Mouse (Mus musculus) midbrain, embryonic 16.5 days (tissue): Measurements from ENCODE around the gene Slc16a10. TPM values are rescaled to one million over a fixed set of nuclear protein-coding genes. Genes with fewer than 3 reads are reported as not detected.

Source experiments
- ATAC-seq: fragments of 200-750 bp; cut with Nextera tagmentation; 2 replicates; pipeline ENCODE4 v1.8.0; 2017; ENCODE audit warnings: moderate TSS enrichment
- H3K27ac ChIP-seq: fragments of 300-500 bp; sonication (generic); 2 replicates; pipeline ENCODE4 v1.5.1; 2014; ENCODE audit warnings: mild to moderate bottlenecking, low read length, mixed read lengths
- H3K27me3 ChIP-seq: fragments of 300-500 bp; sonication (generic); 2 replicates; pipeline ENCODE4 v1.6.1; 2014; ENCODE audit warnings: low read depth, low read length, mixed read lengths; ENCODE audit not compliant: control insufficient read depth, insufficient read depth
- H3K36me3 ChIP-seq: fragments of 300-500 bp; sonication (generic); 2 replicates; pipeline ENCODE4 v1.6.1; 2014; ENCODE audit warnings: mild to moderate bottlenecking, low read length, moderate library complexity, mixed read lengths; ENCODE audit not compliant: control insufficient read depth, insufficient read depth
- H3K4me1 ChIP-seq: fragments of 300-500 bp; sonication (generic); 2 replicates; pipeline ENCODE4 v1.6.1; 2014; ENCODE audit warnings: mild to moderate bottlenecking, low read length, mixed read lengths; ENCODE audit not compliant: control insufficient read depth, insufficient read depth
- H3K4me2 ChIP-seq: fragments of 300-500 bp; sonication (generic); 2 replicates; pipeline ENCODE4 v1.6.1; 2014; ENCODE audit warnings: mild to moderate bottlenecking, low read length, mixed read lengths
- H3K4me3 ChIP-seq: fragments of 300-500 bp; sonication (generic); 2 replicates; pipeline ENCODE4 v1.5.1; 2014; ENCODE audit warnings: low read depth, mild to moderate bottlenecking, low read length, moderate library complexity, mixed read lengths
- H3K9ac ChIP-seq: fragments of 300-500 bp; sonication (generic); 2 replicates; pipeline ENCODE4 v1.6.1; 2014; ENCODE audit warnings: low read depth, low read length, mixed read lengths
- H3K9me3 ChIP-seq: fragments of 300-500 bp; sonication (generic); replicated peaks from 2 replicates; pipeline ENCODE4 v1.6.1; 2014; ENCODE audit warnings: mild to moderate bottlenecking, low read length, mixed read lengths; ENCODE audit not compliant: control insufficient read depth, poor library complexity, severe bottlenecking
- WGBS: fragments of 180-500 bp; shearing (Covaris S2); extraction: QIAGEN DNeasy Blood & Tissue Kit; methylation state at CpG from one replicate; pipeline ENCODE4 v1.1.7; 2014; 5-methylcytosine and 5-hydroxymethylcytosine counted together
- polyA plus RNA-seq: library from polyadenylated mRNA; unstranded; fragments of >200 nt; fragmentation: Nextera tagmentation; extraction: Ambion mirVana; gene quantifications from 2 replicates; pipeline ENCODE4 v1.2.1, GENCODE M21; 2015

Gene Slc16a10
- 1.9 and 4.1 TPM in 2 replicates for polyA plus RNA-seq

DNA sequence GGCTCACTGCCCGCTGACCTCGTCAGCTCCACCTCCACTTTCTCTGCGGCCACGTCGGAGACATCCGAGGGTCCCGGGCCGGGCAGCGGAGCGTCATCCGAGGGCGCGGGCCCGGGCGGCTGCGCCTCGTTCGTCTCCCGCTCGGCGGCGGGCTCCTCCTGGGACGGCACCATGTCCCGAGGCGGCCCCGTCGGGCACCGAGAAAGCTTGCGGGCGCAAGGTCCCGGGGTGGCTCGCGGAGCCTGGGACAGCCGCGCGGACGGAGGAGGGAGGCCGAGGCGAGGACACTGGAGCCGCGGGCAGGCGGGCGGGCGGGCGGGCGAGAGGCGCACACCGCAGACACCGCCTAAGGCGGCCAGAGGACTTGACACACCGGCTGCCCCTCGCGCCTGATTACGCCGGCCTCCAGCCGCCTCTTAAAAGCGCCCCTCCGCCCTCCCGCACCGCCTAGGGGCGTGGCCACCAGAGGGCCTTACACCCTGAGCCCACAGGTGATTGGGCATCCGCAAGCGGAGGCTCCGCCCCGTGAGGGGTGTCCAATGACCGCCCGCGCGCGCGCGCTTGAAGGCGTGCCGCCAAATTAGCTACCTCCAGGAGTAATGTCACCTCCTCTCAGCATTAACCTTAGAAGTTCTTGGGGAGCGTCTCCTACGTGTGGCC lies at the start of gene Slc16a10:
Gene Slc16a10, minus strand, starts transcription at position 395 of the 660 bp plus-strand sequence.
- peak; percentile 99 for ATAC-seq
- Histone ChIP-seq H3K27ac (no peak within 1 kb of the TSS), H3K9ac (peak within 1 kb of the TSS; percentile 80), H3K4me2 (peak within 1 kb of the TSS; percentile 87), H3K36me3 (no peaks in the 10 kb centered on the region), H3K9me3 (no peaks in the 10 kb centered on the region), H3K4me1 (peaks cover 7% of the 10 kb centered on the region), H3K27me3 (no peaks in the 10 kb centered on the region), H3K4me3 (peak within 1 kb of the TSS; percentile 80)
- under 1% methylated on average over 56 of the region's 76 CpGs for WGBS

DNA sequence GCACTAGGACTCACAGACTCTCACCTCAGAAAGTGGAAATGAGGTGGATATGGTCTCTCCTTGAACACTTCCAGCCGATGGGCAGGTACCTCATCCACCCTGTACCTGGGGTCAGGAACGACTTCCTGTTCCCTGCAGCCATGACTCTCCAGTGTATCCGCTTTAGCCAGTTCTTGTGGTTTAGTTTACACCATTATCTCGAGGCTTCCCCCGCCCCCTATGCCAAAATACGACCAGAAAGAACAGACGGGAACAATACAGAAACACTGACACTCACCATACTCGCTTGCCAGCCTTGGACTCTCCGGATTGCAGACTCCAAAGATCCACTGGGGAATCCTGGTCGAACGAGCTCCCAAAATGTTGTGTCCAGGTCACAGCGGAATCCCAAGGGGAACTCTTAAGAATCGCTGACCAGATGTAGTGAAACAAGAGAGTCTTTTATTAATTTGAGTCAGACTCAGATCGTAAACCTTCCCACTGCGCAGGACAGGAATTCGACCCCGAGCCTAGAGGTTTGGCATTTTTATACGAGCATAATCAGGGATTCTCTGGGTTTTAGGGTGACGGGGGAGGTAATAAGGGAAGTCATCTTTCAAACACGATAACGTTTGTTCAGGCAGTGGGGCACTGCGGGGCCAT lies 49.4 kb upstream of the Slc16a10 start:
- no peak overlapping the region for H3K4me2 ChIP-seq
- H3K4me1 ChIP-seq = no peaks in the 10 kb centered on the region
- no peaks in the 10 kb centered on the region for H3K27me3 ChIP-seq
- H3K9ac ChIP-seq = no peak overlapping the region
- no peak overlapping the region for H3K27ac ChIP-seq
- no peaks in the 10 kb centered on the region for H3K9me3 ChIP-seq
- no peak overlapping the region for H3K4me3 ChIP-seq
- 74% methylated on average over 22 of the region's 22 CpGs for WGBS
- no peak for ATAC-seq
- H3K36me3 ChIP-seq = no peaks in the 10 kb centered on the region

DNA sequence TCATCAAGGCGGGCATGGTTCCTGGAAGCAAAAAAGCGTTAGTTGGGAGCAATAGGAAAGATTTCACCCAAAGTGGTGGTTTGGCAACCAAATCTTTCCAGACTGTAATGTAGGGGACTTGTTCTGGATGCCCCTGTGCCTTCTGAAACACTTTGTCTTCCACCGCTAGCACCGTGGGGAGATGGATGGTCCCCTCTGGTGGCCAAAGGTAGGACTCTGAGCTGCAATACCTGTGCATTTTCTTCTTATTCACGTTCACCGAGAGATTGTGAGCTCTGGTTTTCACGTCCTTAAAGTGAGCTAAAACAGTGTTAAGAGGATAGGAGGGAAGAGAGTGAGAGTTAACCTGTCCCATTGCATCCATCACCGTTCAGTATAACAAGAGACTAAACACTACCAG lies 48.8 kb upstream of the Slc16a10 start:
- H3K36me3 ChIP-seq = no peaks in the 10 kb centered on the region
- no peak overlapping the region for H3K9ac ChIP-seq
- no peaks in the 10 kb centered on the region for H3K27me3 ChIP-seq
- no peak overlapping the region for H3K4me3 ChIP-seq
- H3K27ac ChIP-seq = no peak overlapping the region
- no peak overlapping the region for H3K4me2 ChIP-seq
- no peaks in the 10 kb centered on the region for H3K9me3 ChIP-seq
- no peak for ATAC-seq
- WGBS = 90% methylated on average over 8 of the region's 8 CpGs
- H3K4me1 ChIP-seq = no peaks in the 10 kb centered on the region

GRCm38 (mm10) chr10:40189689-40190088 lies 47.6 kb upstream of the Slc16a10 start:
- ATAC-seq = no peak
- no peaks in the 10 kb centered on the region for H3K36me3 ChIP-seq
- H3K4me3 ChIP-seq = no peak overlapping the region
- H3K4me2 ChIP-seq = no peak overlapping the region
- H3K9me3 ChIP-seq = no peaks in the 10 kb centered on the region
- WGBS = 89% methylated on average over 2 of the region's 2 CpGs
- no peaks in the 10 kb centered on the region for H3K4me1 ChIP-seq
- H3K27me3 ChIP-seq = no peaks in the 10 kb centered on the region
- no peak overlapping the region for H3K9ac ChIP-seq
- no peak overlapping the region for H3K27ac ChIP-seq

- ATAC-seq = no peak
- no peaks in the 10 kb centered on the region for H3K27me3 ChIP-seq
- H3K9me3 ChIP-seq = no peaks in the 10 kb centered on the region
- H3K4me1 ChIP-seq = no peaks in the 10 kb centered on the region
- WGBS = 77% methylated on average over 3 of the region's 3 CpGs
- H3K4me3 ChIP-seq = no peak overlapping the region
- H3K4me2 ChIP-seq = no peak overlapping the region
- H3K36me3 ChIP-seq = no peaks in the 10 kb centered on the region
- H3K27ac ChIP-seq = no peak overlapping the region
- H3K9ac ChIP-seq = no peak overlapping the region
These were observed 46.8 kb upstream of the Slc16a10 start for GRCm38 (mm10) chr10:40188831-40189230.

DNA sequence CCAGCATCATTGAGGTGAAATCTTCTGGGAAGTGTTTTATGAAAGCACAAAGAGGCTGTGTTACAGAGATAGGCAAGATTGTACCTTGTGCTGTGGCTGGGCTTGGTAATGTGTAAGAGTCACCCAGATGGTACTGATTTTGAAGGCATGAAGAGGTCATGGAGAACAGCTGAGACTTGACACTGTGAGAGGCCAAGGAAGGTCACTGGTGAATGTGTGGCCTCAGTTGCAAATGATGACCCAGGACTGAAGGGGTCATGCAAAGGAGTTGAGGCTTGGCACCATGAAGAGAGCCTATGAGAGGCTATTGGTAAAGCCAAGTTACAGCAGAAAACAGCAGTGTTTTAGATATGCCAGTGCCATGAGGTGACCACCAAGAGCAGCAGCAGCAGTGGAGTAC lies 43.9 kb upstream of the Slc16a10 start:
- Histone ChIP-seq H3K4me1 (no peaks in the 10 kb centered on the region), H3K4me3 (no peak overlapping the region), H3K27ac (no peak overlapping the region), H3K36me3 (no peaks in the 10 kb centered on the region), H3K9me3 (no peaks in the 10 kb centered on the region), H3K4me2 (no peak overlapping the region), H3K9ac (no peak overlapping the region), H3K27me3 (no peaks in the 10 kb centered on the region)
- ATAC-seq = no peak

DNA sequence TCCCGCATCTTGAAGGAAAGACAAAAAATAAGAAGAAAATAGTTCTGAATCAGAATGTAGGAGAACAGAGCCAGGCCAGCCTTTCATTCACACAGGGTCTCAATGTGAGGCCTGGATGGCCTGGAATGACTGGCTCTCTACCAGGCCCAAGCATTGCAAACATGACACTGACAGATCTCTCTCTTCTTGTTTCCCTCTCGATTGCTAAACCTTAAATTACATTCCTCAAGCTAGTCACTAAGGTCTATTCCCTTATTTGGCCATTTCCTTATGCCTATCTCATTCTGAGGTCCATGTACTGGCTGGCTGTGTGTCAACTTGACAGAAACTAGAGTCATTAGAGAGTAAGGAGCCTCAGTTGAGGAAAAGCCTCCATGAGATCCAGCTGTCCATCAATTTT lies 38.0 kb upstream of the Slc16a10 start:
- H3K9ac ChIP-seq = no peak overlapping the region
- no peak overlapping the region for H3K4me2 ChIP-seq
- H3K4me3 ChIP-seq = no peak overlapping the region
- H3K36me3 ChIP-seq = no peaks in the 10 kb centered on the region
- 89% methylated on average over 2 of the region's 2 CpGs for WGBS
- no peaks in the 10 kb centered on the region for H3K9me3 ChIP-seq
- H3K27me3 ChIP-seq = no peaks in the 10 kb centered on the region
- ATAC-seq = no peak
- H3K27ac ChIP-seq = no peak overlapping the region
- H3K4me1 ChIP-seq = no peaks in the 10 kb centered on the region

DNA sequence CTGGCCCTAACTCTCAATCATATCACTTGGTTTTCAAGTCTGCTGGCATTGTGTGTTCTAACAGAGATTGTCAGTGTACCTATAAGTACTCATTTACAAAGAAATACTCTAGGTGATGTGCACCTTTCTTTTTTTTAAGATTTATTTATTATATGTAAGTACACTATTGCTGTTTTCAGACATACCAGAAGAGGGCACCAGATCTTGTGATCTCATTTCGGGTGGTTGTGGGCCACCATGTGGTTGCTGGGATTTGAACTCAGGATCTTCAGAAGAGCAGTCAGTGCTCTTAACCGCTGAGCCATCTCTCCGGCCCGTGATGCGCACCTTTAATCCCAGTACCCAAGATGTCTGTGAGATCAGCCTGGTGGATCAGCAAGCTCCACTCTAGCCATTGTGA lies 37.1 kb upstream of the Slc16a10 start:
- H3K36me3 ChIP-seq = no peaks in the 10 kb centered on the region
- no peak overlapping the region for H3K9ac ChIP-seq
- no peaks in the 10 kb centered on the region for H3K9me3 ChIP-seq
- ATAC-seq = no peak
- no peaks in the 10 kb centered on the region for H3K4me1 ChIP-seq
- no peak overlapping the region for H3K27ac ChIP-seq
- H3K4me3 ChIP-seq = no peak overlapping the region
- no peak overlapping the region for H3K4me2 ChIP-seq
- WGBS = 92% methylated on average over 5 of the region's 5 CpGs
- no peaks in the 10 kb centered on the region for H3K27me3 ChIP-seq

- H3K36me3 ChIP-seq = no peaks in the 10 kb centered on the region
- H3K9ac ChIP-seq = no peak overlapping the region
- WGBS = 65% methylated on average over 6 of the region's 6 CpGs
- H3K4me2 ChIP-seq = no peak overlapping the region
- H3K9me3 ChIP-seq = no peaks in the 10 kb centered on the region
- H3K4me3 ChIP-seq = no peak overlapping the region
- H3K27ac ChIP-seq = no peak overlapping the region
- no peaks in the 10 kb centered on the region for H3K4me1 ChIP-seq
- no peaks in the 10 kb centered on the region for H3K27me3 ChIP-seq
- ATAC-seq = no peak
These were observed 35.4 kb upstream of the Slc16a10 start for GRCm38 (mm10) chr10:40177323-40177962.
